13 mouse cellular contexts compared by ENCODE assay signal in genomic region chr5:39758890-39759475, GRCm38 (mm10). TPM values are rescaled to one million over a fixed set of nuclear protein-coding genes. Genes with fewer than 3 reads are reported as not detected.
DNase-seq lines count a peak whose midpoint lies in the region; ATAC-seq lines count a peak whose summit lies in the region.
"Had no signal": no experiment of that assay in that cellular context is flagged by ENCODE, and none has a peak within 500 bp of the region (broad histone marks: within the 10 kb centered on the region; RNA-seq: fewer than 3 reads in every experiment).

No protein-coding gene starts in this region.

- no peaks in the 10 kb centered on the region for H3K9me3 ChIP-seq in kidney, embryonic 16.5 days (ENCODE audit: low read length)
- no peaks in the 10 kb centered on the region for H3K9me3 ChIP-seq in heart, embryonic 13.5 days
- H3K9me3 ChIP-seq in lung, embryonic 16.5 days (ENCODE audit: control insufficient read depth, low read length): no peaks in the 10 kb centered on the region
- no peaks in the 10 kb centered on the region for H3K9me3 ChIP-seq in hindbrain, embryonic 11.5 days (ENCODE audit: control insufficient read depth, low read length)

- no peak overlapping the region for H3K9ac ChIP-seq in kidney, embryonic 16.5 days (replicated peaks; ENCODE audit: low read length)
- H3K9ac ChIP-seq in heart, embryonic 13.5 days: no peak overlapping the region
- no peak overlapping the region for H3K9ac ChIP-seq in lung, embryonic 16.5 days (ENCODE audit: low read length)
- no peak overlapping the region for H3K9ac ChIP-seq in hindbrain, embryonic 11.5 days (ENCODE audit: low read depth, low read length)
- H3K9ac ChIP-seq: liver, embryonic 14.5 days had no signal

- no peak overlapping the region for H3K27ac ChIP-seq in kidney, embryonic 16.5 days (ENCODE audit: low read length)
- peak overlapping the region; percentile 48 for H3K27ac ChIP-seq in heart, embryonic 13.5 days (replicated peaks)
- H3K27ac ChIP-seq in lung, embryonic 16.5 days (ENCODE audit: low read length): peak overlapping the region; percentile 26
- no peak overlapping the region for H3K27ac ChIP-seq in hindbrain, embryonic 11.5 days (ENCODE audit: low read depth, low read length)
- H3K27ac ChIP-seq: liver, embryonic 14.5 days had no signal

- H3K4me1 ChIP-seq in kidney, embryonic 16.5 days (ENCODE audit: insufficient read depth, low read length): no peaks in the 10 kb centered on the region
- peaks cover 13% of the 10 kb centered on the region for H3K4me1 ChIP-seq in heart, embryonic 13.5 days
- H3K4me1 ChIP-seq in lung, embryonic 16.5 days (replicated peaks; ENCODE audit: control insufficient read depth, insufficient read depth, low read length): no peaks in the 10 kb centered on the region
- H3K4me1 ChIP-seq in hindbrain, embryonic 11.5 days (replicated peaks; ENCODE audit: control insufficient read depth, insufficient read depth, low read length): no peaks in the 10 kb centered on the region

- H3K36me3 ChIP-seq in kidney, embryonic 16.5 days (ENCODE audit: insufficient read depth, low read length): no peaks in the 10 kb centered on the region
- no peaks in the 10 kb centered on the region for H3K36me3 ChIP-seq in heart, embryonic 13.5 days
- H3K36me3 ChIP-seq in lung, embryonic 16.5 days (ENCODE audit: control insufficient read depth, insufficient read depth, low read length): no peaks in the 10 kb centered on the region
- H3K36me3 ChIP-seq in hindbrain, embryonic 11.5 days (ENCODE audit: control insufficient read depth, insufficient read depth, low read length): no peaks in the 10 kb centered on the region

- no peak for ATAC-seq in kidney, embryonic 16.5 days (ENCODE audit: low FRiP score, low TSS enrichment)
- no peak for ATAC-seq in heart, embryonic 13.5 days (ENCODE audit: extremely low read depth, insufficient number of reproducible peaks, low FRiP score, low TSS enrichment)
- peak; percentile 67 for ATAC-seq in lung, embryonic 16.5 days (ENCODE audit: low read depth)
- no peak for ATAC-seq in hindbrain, embryonic 11.5 days (ENCODE audit: low FRiP score)
- ATAC-seq: inflammation-experienced regulatory T-cells, adult 6 months had no signal

- WGBS in kidney, embryonic 16.5 days: 73% methylated on average over 2 of the region's 2 CpGs
- WGBS in heart, embryonic 13.5 days: 40% methylated on average over 2 of the region's 2 CpGs
- 42% methylated on average over 2 of the region's 2 CpGs for WGBS in lung, embryonic 16.5 days
- 92% methylated on average over 2 of the region's 2 CpGs for WGBS in hindbrain, embryonic 11.5 days

- peak; percentile 1 for DNase-seq in kidney, adult 9 months
- DNase-seq in NIH3T3 (ENCODE audit: low read depth): peak; percentile 42
- DNase-seq in hindbrain, embryonic 11.5 days (ENCODE audit: low spot score): no peak
- no peak for DNase-seq in testis, postnatal 14 days (ENCODE audit: low spot score)
- DNase-seq: cerebellum, postnatal 36 days; thymus, postnatal 36 days had no signal

- H3K27me3 ChIP-seq in kidney, embryonic 16.5 days (ENCODE audit: insufficient read depth, low read length): no peaks in the 10 kb centered on the region
- H3K27me3 ChIP-seq in heart, embryonic 13.5 days (replicated peaks): no peaks in the 10 kb centered on the region
- H3K27me3 ChIP-seq in lung, embryonic 16.5 days (ENCODE audit: control insufficient read depth, insufficient read depth, low read depth, low read length): no peaks in the 10 kb centered on the region
- no peaks in the 10 kb centered on the region for H3K27me3 ChIP-seq in hindbrain, embryonic 11.5 days (ENCODE audit: control insufficient read depth, insufficient read depth, low read length)
- H3K27me3 ChIP-seq: CH12.LX had no signal

- no peak overlapping the region for H3K4me3 ChIP-seq in kidney, embryonic 16.5 days (ENCODE audit: low read length)
- H3K4me3 ChIP-seq in heart, embryonic 13.5 days: no peak overlapping the region
- no peak overlapping the region for H3K4me3 ChIP-seq in lung, embryonic 16.5 days (ENCODE audit: low read length)
- no peak overlapping the region for H3K4me3 ChIP-seq in hindbrain, embryonic 11.5 days (ENCODE audit: low read depth, low read length)

- H3K4me2 ChIP-seq in kidney, embryonic 16.5 days (replicated peaks; ENCODE audit: low read depth, low read length): no peak overlapping the region
- H3K4me2 ChIP-seq in heart, embryonic 13.5 days: no peak overlapping the region
- no peak overlapping the region for H3K4me2 ChIP-seq in lung, embryonic 16.5 days (ENCODE audit: low read depth, low read length)
- no peak overlapping the region for H3K4me2 ChIP-seq in hindbrain, embryonic 11.5 days (replicated peaks; ENCODE audit: low read depth, low read length)
- H3K4me2 ChIP-seq: midbrain, embryonic 11.5 days had no signal

RNA-seq across cellular contexts. Expression of gene Hs3st1, which starts 3.7 kb away (rescaled TPM):
- 4.9 and 6.1 TPM in 2 replicates for polyA plus RNA-seq in kidney, embryonic 16.5 days (2015; fragmentation: Nextera tagmentation; extraction: Ambion mirVana)
- polyA plus RNA-seq in heart, embryonic 13.5 days (2015; fragmentation: Nextera tagmentation; extraction: Ambion mirVana): 7.1 and 7.5 TPM in 2 replicates
- 2.7 and 3.0 TPM in 2 replicates for polyA plus RNA-seq in lung, embryonic 16.5 days (2015; fragmentation: Nextera tagmentation; extraction: Ambion mirVana)
- polyA plus RNA-seq in hindbrain, embryonic 11.5 days (2014; fragmentation: Nextera tagmentation; extraction: Ambion mirVana): 9.8 and 14.0 TPM in 2 replicates
- polyA plus RNA-seq: inflammation-experienced regulatory T-cells, adult 6 months had no signal

Comparison
In these comparisons a context has a peak if more than half of its experiments do, and no peak if none do; other contexts are left out.
1. DNase-seq: peak in kidney, adult 9 months (single experiment) and NIH3T3 (single experiment); none in hindbrain, embryonic 11.5 days (single experiment) and testis, postnatal 14 days (single experiment).
2. H3K27ac ChIP-seq: peak in heart, embryonic 13.5 days (single experiment) and lung, embryonic 16.5 days (single experiment); none in kidney, embryonic 16.5 days (single experiment) and hindbrain, embryonic 11.5 days (single experiment).